Mouse (Mus musculus) cerebellum, adult 2 months (tissue): ENCODE measurements at regions not wholly inside any gene's neighbourhood (a gene's known extent, or its start where the extent isn't known, plus 50 kb on each side); places are given as distances from the start of the nearest gene placed in this dataset.
"Not testable (repeated sequence)": the region's sequence is repeated elsewhere in the genome, so short reads cannot be mapped to it uniquely, and the experiment has no call there.

ENCODE experiments used
- DNase-seq, 2 experiments: peaks; one replicate each; pipeline ENCODE4 v3.0.0; 2021
- H3K27ac ChIP-seq: fragments of 200-500 bp; 2 replicates; pipeline ENCODE4 v1.5.1; 2012; ENCODE audit warnings: low read length, control low read depth, inconsistent platforms; ENCODE audit not compliant: insufficient read depth
- H3K27me3 ChIP-seq: fragments of 200-500 bp; 2 replicates; pipeline ENCODE4 v1.6.1; 2012; ENCODE audit warnings: inconsistent platforms, mild to moderate bottlenecking, low read length, moderate library complexity; ENCODE audit not compliant: control insufficient read depth, insufficient read depth
- H3K4me1 ChIP-seq: fragments of 200-500 bp; 2 replicates; pipeline ENCODE4 v1.6.1; 2011; ENCODE audit warnings: low read length; ENCODE audit not compliant: control insufficient read depth, insufficient read depth
- H3K4me3 ChIP-seq: fragments of 200-500 bp; replicated peaks from 2 replicates; pipeline ENCODE3; 2011; ENCODE audit warnings: mild to moderate bottlenecking, low read depth, low read length, control low read depth; ENCODE audit not compliant: insufficient read depth
- CTCF ChIP-seq: fragments of 200-500 bp; IDR thresholded peaks from 2 replicates; pipeline ENCODE4 v1.5.1; 2011; ENCODE audit warnings: low read depth, mild to moderate bottlenecking, control low read depth, low read length, moderate library complexity, borderline replicate concordance; ENCODE audit not compliant: insufficient read depth
- POLR2A ChIP-seq: fragments of 200-500 bp; IDR thresholded peaks from 2 replicates; pipeline ENCODE4 v1.6.1; 2011; ENCODE audit warnings: low read length, control low read depth, borderline replicate concordance; ENCODE audit not compliant: insufficient read depth
- WGBS: fragments of 180-500 bp; shearing (Covaris S2); methylation state at CpG from one replicate; pipeline ENCODE4 v1.1.7; 2018; 5-methylcytosine and 5-hydroxymethylcytosine counted together

- WGBS = 80% methylated on average over 4 of the region's 4 CpGs
- no peaks in the 10 kb centered on the region for H3K4me1 ChIP-seq
- no peak for TF ChIP-seq POLR2A
- TF ChIP-seq CTCF = no peak
- DNase-seq = no peak
- no peaks in the 10 kb centered on the region; the same call in 1 of the 2 replicates for H3K27me3 ChIP-seq
- no peak overlapping the region for H3K27ac ChIP-seq
- no peak overlapping the region for H3K4me3 ChIP-seq
Measured at GRCm38 (mm10) chr17:62200491-62200890, 680.6 kb downstream of the Efna5 start.

GRCm38 (mm10) chr17:62199559-62199958, 681.6 kb downstream of the Efna5 start:
- H3K4me3 ChIP-seq = no peak overlapping the region
- H3K27me3 ChIP-seq = no peaks in the 10 kb centered on the region; the same call in 1 of the 2 replicates
- H3K4me1 ChIP-seq = no peaks in the 10 kb centered on the region
- H3K27ac ChIP-seq = no peak overlapping the region
- 80% methylated on average over 6 of the region's 6 CpGs for WGBS
- TF ChIP-seq CTCF (no peak), POLR2A (no peak)
- no peak for DNase-seq

GRCm38 (mm10) chr17:62178612-62179210, 702.4 kb downstream of the Efna5 start:
- H3K4me1 ChIP-seq = no peaks in the 10 kb centered on the region
- no peaks in the 10 kb centered on the region for H3K27me3 ChIP-seq
- no peak overlapping the region for H3K4me3 ChIP-seq
- 65% methylated on average over 2 of the region's 2 CpGs for WGBS
- no peak overlapping the region for H3K27ac ChIP-seq
- TF ChIP-seq POLR2A = no peak
- TF ChIP-seq CTCF = no peak
- DNase-seq = no peak

GRCm38 (mm10) chr17:62176336-62176735, 704.8 kb downstream of the Efna5 start:
- TF ChIP-seq CTCF (no peak), POLR2A (no peak)
- WGBS = 39% methylated on average over 5 of the region's 5 CpGs
- Histone ChIP-seq H3K4me3 (no peak overlapping the region), H3K27me3 (no peaks in the 10 kb centered on the region), H3K27ac (no peak overlapping the region), H3K4me1 (no peaks in the 10 kb centered on the region)
- no peak for DNase-seq

- WGBS = 93% methylated on average over 5 of the region's 5 CpGs
- no peak for DNase-seq
- Histone ChIP-seq H3K27me3 (no peaks in the 10 kb centered on the region), H3K27ac (no peak overlapping the region), H3K4me1 (no peaks in the 10 kb centered on the region), H3K4me3 (no peak overlapping the region)
- TF ChIP-seq POLR2A (no peak), CTCF (no peak)
Measured at GRCm38 (mm10) chr17:62172305-62172704, 708.8 kb downstream of the Efna5 start.

- 93% methylated on average over 4 of the region's 4 CpGs for WGBS
- Histone ChIP-seq H3K27me3 (no peaks in the 10 kb centered on the region), H3K4me1 (no peaks in the 10 kb centered on the region), H3K4me3 (no peak overlapping the region), H3K27ac (no peak overlapping the region)
- no peak for TF ChIP-seq POLR2A
- no peak for DNase-seq
Measured at GRCm38 (mm10) chr17:62171532-62171931, 709.6 kb downstream of the Efna5 start.

- no peak for TF ChIP-seq POLR2A
- TF ChIP-seq CTCF = no peak
- 91% methylated on average over 1 of the region's 1 CpGs for WGBS
Measured at GRCm38 (mm10) chr17:62161457-62161856, 719.7 kb downstream of the Efna5 start.

GRCm38 (mm10) chr17:62160301-62160700, 720.8 kb downstream of the Efna5 start:
- no peak for TF ChIP-seq CTCF
- TF ChIP-seq POLR2A = no peak
- H3K4me3 ChIP-seq = no peak overlapping the region
- H3K27me3 ChIP-seq = no peaks in the 10 kb centered on the region
- DNase-seq = no peak
- H3K4me1 ChIP-seq = no peaks in the 10 kb centered on the region
- no peak overlapping the region for H3K27ac ChIP-seq
- 43% methylated on average over 2 of the region's 2 CpGs for WGBS

More at GRCm38 (mm10) chr17:62161457-62161856, 719.7 kb downstream of the Efna5 start:
- H3K4me1 ChIP-seq = no peaks in the 10 kb centered on the region
- no peaks in the 10 kb centered on the region for H3K27me3 ChIP-seq
- H3K27ac ChIP-seq = no peak overlapping the region
- no peak for DNase-seq
- H3K4me3 ChIP-seq = no peak overlapping the region

- H3K4me3 ChIP-seq = no peak overlapping the region
- no peak for DNase-seq
- TF ChIP-seq CTCF (no peak), POLR2A (no peak)
- WGBS = 87% methylated on average over 3 of the region's 3 CpGs
- no peak overlapping the region for H3K27ac ChIP-seq
- H3K27me3 ChIP-seq = no peaks in the 10 kb centered on the region
- no peaks in the 10 kb centered on the region for H3K4me1 ChIP-seq
Measured at GRCm38 (mm10) chr17:62135050-62135449, 746.1 kb downstream of the Efna5 start.

- DNase-seq, H3K27ac ChIP-seq, H3K4me1 ChIP-seq, H3K27me3 ChIP-seq, H3K4me3 ChIP-seq: not testable (repeated sequence)
- 88% methylated on average over 3 of the region's 3 CpGs for WGBS
Measured at GRCm38 (mm10) chr17:62111703-62112102, 769.4 kb downstream of the Efna5 start.
